In the genomic region with DNA sequence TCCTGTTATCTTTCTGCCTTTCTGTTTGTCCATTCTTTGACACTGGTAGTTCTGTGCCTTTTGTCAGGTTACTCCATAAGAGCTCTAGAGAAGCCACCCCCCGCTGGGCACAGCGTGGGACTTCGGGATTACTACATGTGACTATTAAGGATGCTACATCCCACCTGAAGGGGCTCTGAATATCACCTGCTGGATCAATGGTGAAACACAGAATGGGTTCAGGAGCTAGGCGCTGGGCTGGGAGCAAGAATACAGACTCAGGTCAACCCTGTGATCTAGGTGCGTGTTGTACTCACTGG, we compare ENCODE assay signal across 8 mouse cellular contexts. TPM values are rescaled to one million over a fixed set of nuclear protein-coding genes. Genes with fewer than 3 reads are reported as not detected.
A peak's percentile ranks its signal among the peaks of the same experiment; 100 is the strongest.
DNase-seq lines count a peak whose midpoint lies in the region; ATAC-seq and TF ChIP-seq lines count a peak whose summit lies in the region.

No protein-coding gene starts in this region.

- H3K4me3 ChIP-seq in heart, embryonic 10.5 days: peak overlapping the region; percentile 72
- peak overlapping the region; percentile 49 for H3K4me3 ChIP-seq in lung, postnatal 0 days (ENCODE audit: low read depth, low read length)
- no peak overlapping the region for H3K4me3 ChIP-seq in hindbrain, embryonic 15.5 days
- H3K4me3 ChIP-seq in neural tube, embryonic 15.5 days (replicated peaks): no peak overlapping the region

- H3K27me3 ChIP-seq in heart, embryonic 10.5 days (ENCODE audit: insufficient read depth, poor library complexity, severe bottlenecking): peaks cover 26% of the 10 kb centered on the region
- H3K27me3 ChIP-seq in lung, postnatal 0 days (replicated peaks; ENCODE audit: insufficient read depth, low read length): no peaks in the 10 kb centered on the region
- 0 out of 2 replicates have a peak, but pooled peaks cover 4% of the 10 kb centered on the region for H3K27me3 ChIP-seq in hindbrain, embryonic 15.5 days
- H3K27me3 ChIP-seq in neural tube, embryonic 15.5 days (replicated peaks): peaks cover 4% of the 10 kb centered on the region; the same call in 1 of the 2 replicates

- WGBS in heart, embryonic 10.5 days: 33% methylated on average over 5 of the region's 5 CpGs
- 52% methylated on average over 5 of the region's 5 CpGs for WGBS in lung, postnatal 0 days
- WGBS in hindbrain, embryonic 15.5 days: 32% methylated on average over 5 of the region's 5 CpGs
- WGBS in neural tube, embryonic 15.5 days: 51% methylated on average over 5 of the region's 5 CpGs

- peaks cover 28% of the 10 kb centered on the region for H3K4me1 ChIP-seq in heart, embryonic 10.5 days
- no peaks in the 10 kb centered on the region; the same call in 1 of the 2 replicates for H3K4me1 ChIP-seq in lung, postnatal 0 days (ENCODE audit: insufficient read depth, low read depth, low read length)
- peaks cover 7% of the 10 kb centered on the region; the same call in 1 of the 2 replicates for H3K4me1 ChIP-seq in hindbrain, embryonic 15.5 days (replicated peaks)
- peaks cover 6% of the 10 kb centered on the region for H3K4me1 ChIP-seq in neural tube, embryonic 15.5 days

- TF ChIP-seq EP300 in lung, postnatal 0 days (IDR thresholded peaks at IDR 0.05): no peak

- TF ChIP-seq CTCF in lung, postnatal 0 days (IDR thresholded peaks at IDR 0.05): no peak

- no peaks in the 10 kb centered on the region for H3K36me3 ChIP-seq in heart, embryonic 10.5 days
- H3K36me3 ChIP-seq in lung, postnatal 0 days (ENCODE audit: insufficient read depth, low read length): no peaks in the 10 kb centered on the region
- no peaks in the 10 kb centered on the region for H3K36me3 ChIP-seq in hindbrain, embryonic 15.5 days
- no peaks in the 10 kb centered on the region for H3K36me3 ChIP-seq in neural tube, embryonic 15.5 days

- no peak overlapping the region for H3K9ac ChIP-seq in lung, postnatal 0 days (replicated peaks; ENCODE audit: low read depth)
- no peak overlapping the region for H3K9ac ChIP-seq in hindbrain, embryonic 15.5 days
- H3K9ac ChIP-seq in neural tube, embryonic 15.5 days (replicated peaks): no peak overlapping the region

- DNase-seq in heart, embryonic 10.5 days (ENCODE audit: low spot score): no peak
- no peak for DNase-seq in heart, adult 8-10 months (ENCODE audit: low spot score)
- DNase-seq in lung, postnatal 0 days (ENCODE audit: low spot score): no peak
- no peak for DNase-seq in lung, postnatal 4 days
- no peak for DNase-seq in retina, postnatal 1 day
- no peak for DNase-seq in spleen, postnatal 36 days (ENCODE audit: low spot score in 2 of 2)

- peak overlapping the region; percentile 66 for H3K4me2 ChIP-seq in lung, postnatal 0 days (replicated peaks; ENCODE audit: low read depth, low read length)
- peak overlapping the region; percentile 84; the same call in 1 of the 2 replicates for H3K4me2 ChIP-seq in hindbrain, embryonic 15.5 days
- peak overlapping the region; percentile 81 for H3K4me2 ChIP-seq in neural tube, embryonic 15.5 days

- no peak overlapping the region for H3K27ac ChIP-seq in heart, embryonic 10.5 days
- 0 out of 2 replicates have a peak overlapping the region, but pooled peaks have one; percentile 69 for H3K27ac ChIP-seq in lung, postnatal 0 days (ENCODE audit: low read length)
- H3K27ac ChIP-seq in hindbrain, embryonic 15.5 days (replicated peaks): no peak overlapping the region
- H3K27ac ChIP-seq in neural tube, embryonic 15.5 days (replicated peaks): no peak overlapping the region

- no peak for ATAC-seq in lung, postnatal 0 days
- ATAC-seq in hindbrain, embryonic 15.5 days (ENCODE audit: low FRiP score, low read depth): no peak
- ATAC-seq in neural tube, embryonic 15.5 days (ENCODE audit: low FRiP score): no peak

- no peaks in the 10 kb centered on the region for H3K9me3 ChIP-seq in heart, embryonic 10.5 days
- H3K9me3 ChIP-seq in lung, postnatal 0 days (ENCODE audit: low read length): no peaks in the 10 kb centered on the region
- no peaks in the 10 kb centered on the region for H3K9me3 ChIP-seq in hindbrain, embryonic 15.5 days
- H3K9me3 ChIP-seq in neural tube, embryonic 15.5 days (replicated peaks): no peaks in the 10 kb centered on the region

RNA-seq across cellular contexts. Expression of gene Sh3bp2, which starts 0.8 kb away (rescaled TPM):
- 3.6 and 6.0 TPM in 2 replicates for polyA plus RNA-seq in heart, embryonic 10.5 days (2016; fragmentation: Nextera tagmentation; extraction: Ambion mirVana)
- total RNA-seq in heart, adult 8-10 months (2022): 1 to 10 TPM; 1.3 to 3.6 (median 1.8) TPM
- 7.7 and 9.2 TPM in 2 replicates for polyA plus RNA-seq in lung, postnatal 0 days (2015; fragmentation: Nextera tagmentation; extraction: Ambion mirVana)
- 20.6 and 21.4 TPM in 2 replicates for polyA plus RNA-seq in hindbrain, embryonic 15.5 days (2015; fragmentation: Nextera tagmentation; extraction: Ambion mirVana)
- 17.9 and 22.6 TPM in 2 replicates for polyA plus RNA-seq in neural tube, embryonic 15.5 days (2015; fragmentation: Nextera tagmentation; extraction: Ambion mirVana)

RNA-seq across cellular contexts. Expression of gene Tnip2, which starts 12.6 kb away (rescaled TPM):
- 9.9 and 14.6 TPM in 2 replicates for polyA plus RNA-seq in heart, embryonic 10.5 days (2016; fragmentation: Nextera tagmentation; extraction: Ambion mirVana)
- total RNA-seq in heart, adult 8-10 months (2022): 1 to 10 TPM; 6.6 to 8.4 (median 7.7) TPM
- 23.3 and 24.2 TPM in 2 replicates for polyA plus RNA-seq in lung, postnatal 0 days (2015; fragmentation: Nextera tagmentation; extraction: Ambion mirVana)
- polyA plus RNA-seq in hindbrain, embryonic 15.5 days (2015; fragmentation: Nextera tagmentation; extraction: Ambion mirVana): 13.3 and 15.0 TPM in 2 replicates
- polyA plus RNA-seq in neural tube, embryonic 15.5 days (2015; fragmentation: Nextera tagmentation; extraction: Ambion mirVana): 13.2 and 18.2 TPM in 2 replicates

RNA-seq across cellular contexts. Expression of gene Add1, which starts 47.0 kb away (rescaled TPM):
- polyA plus RNA-seq in heart, embryonic 10.5 days (2016; fragmentation: Nextera tagmentation; extraction: Ambion mirVana): 177 and 187 TPM in 2 replicates
- 100 to 1,000 TPM; 124 to 154 (median 134) TPM for total RNA-seq in heart, adult 8-10 months (2022)
- 135 and 145 TPM in 2 replicates for polyA plus RNA-seq in lung, postnatal 0 days (2015; fragmentation: Nextera tagmentation; extraction: Ambion mirVana)
- 206 and 221 TPM in 2 replicates for polyA plus RNA-seq in hindbrain, embryonic 15.5 days (2015; fragmentation: Nextera tagmentation; extraction: Ambion mirVana)
- polyA plus RNA-seq in neural tube, embryonic 15.5 days (2015; fragmentation: Nextera tagmentation; extraction: Ambion mirVana): 205 and 222 TPM in 2 replicates

Comparison
In these comparisons a context has a peak if more than half of its experiments do, and no peak if none do; other contexts are left out.
1. H3K4me3 ChIP-seq: peak in heart, embryonic 10.5 days (single experiment) and lung, postnatal 0 days (single experiment); none in hindbrain, embryonic 15.5 days (single experiment) and neural tube, embryonic 15.5 days (single experiment).
2. Peak in every context shown above with its lines, with median percentiles within 50 percentile points of each other: H3K4me2 ChIP-seq.